Mouse (Mus musculus): ENCODE measurements around the gene Gm21767.
"Not testable (repeated sequence)": the region's sequence is repeated elsewhere in the genome, so short reads cannot be mapped to it uniquely, and the experiment has no call there.

The Gm21767 gene

GRCm38 (mm10) chrY:13941438-13941837 is at the start of gene Gm21767:
Gm21767 (plus strand) TSS chrY:13941738.
- DNase-seq, result not testable (repeated sequence)

Data from thymus, postnatal 25 days (tissue).